Mouse (Mus musculus): ENCODE data around the gene Usp5. TPM values are rescaled to one million over a fixed set of nuclear protein-coding genes. Genes with fewer than 3 reads are reported as not detected.
A peak's percentile ranks its signal among the peaks of the same experiment; 100 is the strongest.

The Usp5 gene
- polyA plus RNA-seq, 1 experiment from 2014 or later = 174 TPM

DNA sequence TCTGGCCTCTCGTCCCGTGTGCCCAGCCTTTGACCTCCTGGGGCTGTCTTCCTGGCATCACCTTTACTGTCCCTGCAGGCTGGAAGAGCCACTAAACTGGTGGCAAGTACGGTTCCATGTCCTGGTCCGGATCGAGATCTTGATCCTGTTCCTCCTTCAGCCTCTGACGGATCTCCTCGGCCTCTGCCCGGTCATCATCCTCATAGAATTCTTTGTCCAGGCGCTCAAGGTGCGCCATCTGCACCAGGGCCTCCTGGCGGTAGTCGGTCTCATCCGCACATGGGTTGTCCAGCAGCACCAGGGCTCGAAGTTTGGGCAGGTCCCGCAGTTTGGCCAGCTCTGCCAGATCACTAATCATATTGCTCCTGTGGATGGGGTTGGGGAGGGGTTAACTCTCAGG lies 58.8 kb downstream of the Usp5 start:
- H3K27ac ChIP-seq (ENCODE audit: low read length) = no peak overlapping the region
- no peak overlapping the region for H3K9ac ChIP-seq (replicated peaks; ENCODE audit: low read length)
- H3K4me2 ChIP-seq (replicated peaks; ENCODE audit: low read depth, low read length) = no peak overlapping the region
- ATAC-seq (ENCODE audit: low FRiP score, low TSS enrichment) = no peak
- peaks cover 33% of the 10 kb centered on the region for H3K4me1 ChIP-seq (ENCODE audit: insufficient read depth, low read length)
- 80% methylated on average over 15 of the region's 15 CpGs for WGBS
- H3K27me3 ChIP-seq (ENCODE audit: insufficient read depth, low read length) = no peaks in the 10 kb centered on the region
- H3K9me3 ChIP-seq (ENCODE audit: low read length) = no peaks in the 10 kb centered on the region
- no peaks in the 10 kb centered on the region for H3K36me3 ChIP-seq (ENCODE audit: insufficient read depth, low read length)
- no peak overlapping the region for H3K4me3 ChIP-seq (ENCODE audit: low read length)

DNA sequence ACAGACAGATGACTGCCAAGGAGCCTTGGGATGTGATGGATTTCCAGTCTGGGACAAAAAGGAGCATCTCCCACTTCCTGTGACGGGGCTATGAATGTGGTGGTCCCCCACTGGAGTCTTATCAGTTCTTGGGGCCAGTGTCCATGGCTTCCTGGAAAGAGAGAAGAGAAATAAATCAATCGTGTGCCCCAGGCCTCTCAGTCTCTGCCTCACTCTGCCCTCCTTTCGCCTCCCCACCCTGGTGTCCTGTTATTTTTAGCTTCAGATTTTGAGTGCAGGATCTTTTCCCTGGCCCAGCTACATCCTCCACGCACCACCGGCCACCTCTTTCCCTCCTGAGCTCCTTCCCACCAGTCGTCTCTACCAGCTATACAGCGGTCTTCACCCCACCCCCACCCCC lies 59.3 kb downstream of the Usp5 start:
- H3K36me3 ChIP-seq (ENCODE audit: insufficient read depth, low read length) = no peaks in the 10 kb centered on the region
- H3K9me3 ChIP-seq (ENCODE audit: low read length) = no peaks in the 10 kb centered on the region
- H3K4me1 ChIP-seq (ENCODE audit: insufficient read depth, low read length) = peaks cover 33% of the 10 kb centered on the region
- no peak for ATAC-seq (ENCODE audit: low FRiP score, low TSS enrichment)
- H3K4me3 ChIP-seq (ENCODE audit: low read length) = peak overlapping the region; percentile 65; the same call in 1 of the 2 replicates
- H3K9ac ChIP-seq (replicated peaks; ENCODE audit: low read length) = peak overlapping the region; percentile 69
- 36% methylated on average over 7 of the region's 7 CpGs for WGBS
- H3K4me2 ChIP-seq (replicated peaks; ENCODE audit: low read depth, low read length) = peak overlapping the region; percentile 94
- no peak overlapping the region for H3K27ac ChIP-seq (ENCODE audit: low read length)
- H3K27me3 ChIP-seq (ENCODE audit: insufficient read depth, low read length) = no peaks in the 10 kb centered on the region

DNA sequence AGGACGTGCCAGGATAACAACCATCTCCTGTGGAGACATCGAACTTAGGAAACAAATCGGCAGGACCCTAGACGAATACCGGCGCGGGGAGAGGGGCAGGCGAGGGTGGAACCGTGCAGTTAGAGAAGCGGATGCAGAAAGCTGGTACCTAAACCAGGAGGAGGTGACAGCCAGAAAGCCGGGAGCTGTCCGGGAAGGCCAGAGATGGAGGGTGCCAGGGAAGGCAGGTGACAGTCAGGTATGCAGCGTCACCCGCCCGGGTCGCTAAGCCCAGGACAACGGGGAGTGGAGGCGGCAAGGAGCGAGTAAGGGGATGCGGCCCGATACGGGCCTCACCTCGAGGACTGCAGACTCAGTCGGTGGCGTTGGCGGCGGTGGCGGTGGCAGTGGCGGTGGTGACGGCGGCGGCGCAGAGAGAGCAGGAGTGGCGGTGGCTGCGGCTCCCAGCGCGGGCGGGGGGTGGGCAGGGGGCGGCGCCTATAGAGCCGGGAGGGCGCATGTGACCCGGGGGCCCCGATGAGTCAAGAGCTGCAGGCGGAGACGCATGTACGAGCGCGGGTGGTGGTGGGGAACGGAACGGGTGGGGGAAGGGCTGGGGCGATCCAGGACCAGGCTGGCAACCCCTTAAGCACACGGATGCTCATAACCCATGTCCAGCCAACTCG lies 60.1 kb downstream of the Usp5 start, which contains the start of gene Eno2:
TSS of gene Eno2 (minus strand) at position 573 of the 665 bp plus-strand sequence.
- 1% methylated on average over 42 of the region's 54 CpGs for WGBS

DNA sequence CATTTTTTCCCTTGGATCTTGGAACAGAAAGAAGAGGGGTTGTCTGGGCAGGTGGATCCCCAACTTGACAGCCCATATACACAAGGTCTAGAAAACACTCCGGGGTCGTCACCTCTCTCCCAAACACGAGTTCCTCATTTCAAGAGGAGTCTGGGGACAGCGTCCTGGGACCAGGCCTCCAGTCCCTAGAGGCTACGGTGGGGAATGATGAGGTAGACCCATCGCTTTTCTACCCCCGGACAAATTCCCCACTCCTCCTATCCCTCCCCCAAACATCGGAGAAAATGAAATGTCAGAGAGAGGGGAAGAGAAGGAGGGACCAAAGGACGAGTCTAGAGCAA lies 60.6 kb downstream of the Usp5 start:
- ATAC-seq (ENCODE audit: low FRiP score, low TSS enrichment) = 0 out of 2 replicates have a peak, but pooled peaks have one; percentile 10

More for the DNA sequence above, 60.1 kb downstream of the Usp5 start, which contains the start of gene Eno2:
- Histone ChIP-seq H3K27ac (ENCODE audit: low read length) (peak within 1 kb of the TSS; percentile 43; the same call in 1 of the 2 replicates), H3K4me3 (ENCODE audit: low read length) (peak within 1 kb of the TSS; percentile 65), H3K4me2 (replicated peaks; ENCODE audit: low read depth, low read length) (peak within 1 kb of the TSS; percentile 94), H3K9ac (replicated peaks; ENCODE audit: low read length) (peak within 1 kb of the TSS; percentile 69), H3K4me1 (ENCODE audit: insufficient read depth, low read length) (peaks cover 33% of the 10 kb centered on the region), H3K27me3 (ENCODE audit: insufficient read depth, low read length) (no peaks in the 10 kb centered on the region), H3K9me3 (ENCODE audit: low read length) (no peaks in the 10 kb centered on the region), H3K36me3 (ENCODE audit: insufficient read depth, low read length) (no peaks in the 10 kb centered on the region)
- ATAC-seq (ENCODE audit: low FRiP score, low TSS enrichment) = peak; percentile 78

DNA sequence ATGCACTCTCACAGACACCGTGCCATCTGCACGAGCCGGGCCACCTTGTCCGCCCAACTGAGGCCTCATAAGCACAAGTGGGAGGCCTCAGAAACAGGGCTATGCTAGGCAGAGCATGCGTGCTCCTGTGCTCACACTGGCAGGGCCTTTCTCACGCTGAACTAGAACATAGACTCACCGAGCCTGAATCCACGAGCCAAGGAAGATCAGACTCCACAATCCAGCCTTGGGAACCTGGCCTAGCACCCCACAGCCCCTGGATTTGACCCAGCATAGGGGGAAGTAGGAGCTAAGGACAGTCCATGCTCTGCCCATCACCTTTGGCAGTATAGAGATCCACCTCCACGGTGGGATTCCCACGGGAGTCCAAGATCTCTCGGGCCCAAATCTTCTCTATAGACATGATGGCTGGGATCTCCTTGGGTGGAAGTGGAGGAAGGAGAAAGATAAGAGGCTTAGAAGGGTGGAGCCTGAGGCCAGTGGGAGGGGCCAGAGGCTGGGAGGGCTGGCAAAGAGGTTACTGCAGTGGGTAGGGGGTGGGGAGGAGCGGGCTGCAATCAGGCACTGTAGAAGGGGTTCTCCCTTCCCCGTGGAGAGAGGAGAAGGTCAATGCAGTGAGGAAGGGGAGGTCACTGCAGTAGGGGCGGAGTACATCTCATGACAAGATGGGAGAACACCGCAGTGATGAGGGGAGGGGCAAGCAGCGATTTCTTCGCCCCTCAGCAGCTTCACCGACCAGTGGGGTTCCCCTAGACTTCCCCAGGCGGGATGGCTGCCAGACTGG lies 61.2 kb downstream of the Usp5 start:
- peaks cover 33% of the 10 kb centered on the region for H3K4me1 ChIP-seq (ENCODE audit: insufficient read depth, low read length)
- H3K9me3 ChIP-seq (ENCODE audit: low read length) = no peaks in the 10 kb centered on the region
- peak; percentile 31; the same call in 1 of the 2 replicates for ATAC-seq (ENCODE audit: low FRiP score, low TSS enrichment)
- peak overlapping the region; percentile 94 for H3K4me2 ChIP-seq (replicated peaks; ENCODE audit: low read depth, low read length)
- peak overlapping the region; percentile 69 for H3K27ac ChIP-seq (ENCODE audit: low read length)
- 25% methylated on average over 19 of the region's 19 CpGs for WGBS
- peak overlapping the region; percentile 69 for H3K9ac ChIP-seq (replicated peaks; ENCODE audit: low read length)
- H3K27me3 ChIP-seq (ENCODE audit: insufficient read depth, low read length) = no peaks in the 10 kb centered on the region
- no peaks in the 10 kb centered on the region for H3K36me3 ChIP-seq (ENCODE audit: insufficient read depth, low read length)
- peak overlapping the region; percentile 65 for H3K4me3 ChIP-seq (ENCODE audit: low read length)

More for the DNA sequence above, 60.6 kb downstream of the Usp5 start:
- peak overlapping the region; percentile 43; the same call in 1 of the 2 replicates for H3K27ac ChIP-seq (ENCODE audit: low read length)
- no peaks in the 10 kb centered on the region for H3K9me3 ChIP-seq (ENCODE audit: low read length)
- H3K36me3 ChIP-seq (ENCODE audit: insufficient read depth, low read length) = no peaks in the 10 kb centered on the region
- no peaks in the 10 kb centered on the region for H3K27me3 ChIP-seq (ENCODE audit: insufficient read depth, low read length)
- H3K4me1 ChIP-seq (ENCODE audit: insufficient read depth, low read length) = peaks cover 33% of the 10 kb centered on the region
- H3K4me2 ChIP-seq (replicated peaks; ENCODE audit: low read depth, low read length) = peak overlapping the region; percentile 94
- 7% methylated on average over 9 of the region's 9 CpGs for WGBS
- peak overlapping the region; percentile 65 for H3K4me3 ChIP-seq (ENCODE audit: low read length)
- peak overlapping the region; percentile 69 for H3K9ac ChIP-seq (replicated peaks; ENCODE audit: low read length)

DNA sequence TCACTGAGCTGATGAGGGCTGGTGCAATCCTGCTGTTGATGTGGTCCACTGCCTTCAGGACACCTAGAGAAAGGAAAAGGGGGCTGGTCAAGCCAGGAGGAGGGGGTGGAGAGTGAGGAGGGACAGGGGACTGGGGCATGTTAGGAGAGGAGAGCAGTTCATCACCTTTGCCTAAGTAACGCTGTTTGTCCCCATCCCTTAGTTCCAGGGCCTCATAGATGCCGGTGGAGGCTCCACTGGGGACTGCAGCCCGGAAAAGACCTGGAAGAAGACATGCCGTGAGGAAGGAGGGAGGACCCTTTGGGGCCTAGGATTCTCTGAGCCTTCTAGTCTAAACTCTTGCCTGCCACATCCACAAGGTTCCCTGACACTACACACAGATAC lies 61.8 kb downstream of the Usp5 start:
- H3K4me2 ChIP-seq (replicated peaks; ENCODE audit: low read depth, low read length) = peak overlapping the region; percentile 94
- 31% methylated on average over 4 of the region's 4 CpGs for WGBS
- H3K4me3 ChIP-seq (ENCODE audit: low read length) = peak overlapping the region; percentile 22
- peak overlapping the region; percentile 69 for H3K27ac ChIP-seq (ENCODE audit: low read length)
- peaks cover 33% of the 10 kb centered on the region for H3K4me1 ChIP-seq (ENCODE audit: insufficient read depth, low read length)
- no peaks in the 10 kb centered on the region for H3K9me3 ChIP-seq (ENCODE audit: low read length)
- no peak for ATAC-seq (ENCODE audit: low FRiP score, low TSS enrichment)
- H3K36me3 ChIP-seq (ENCODE audit: insufficient read depth, low read length) = no peaks in the 10 kb centered on the region
- no peaks in the 10 kb centered on the region for H3K27me3 ChIP-seq (ENCODE audit: insufficient read depth, low read length)
- H3K9ac ChIP-seq (replicated peaks; ENCODE audit: low read length) = peak overlapping the region; percentile 56; the same call in 1 of the 2 replicates

DNA sequence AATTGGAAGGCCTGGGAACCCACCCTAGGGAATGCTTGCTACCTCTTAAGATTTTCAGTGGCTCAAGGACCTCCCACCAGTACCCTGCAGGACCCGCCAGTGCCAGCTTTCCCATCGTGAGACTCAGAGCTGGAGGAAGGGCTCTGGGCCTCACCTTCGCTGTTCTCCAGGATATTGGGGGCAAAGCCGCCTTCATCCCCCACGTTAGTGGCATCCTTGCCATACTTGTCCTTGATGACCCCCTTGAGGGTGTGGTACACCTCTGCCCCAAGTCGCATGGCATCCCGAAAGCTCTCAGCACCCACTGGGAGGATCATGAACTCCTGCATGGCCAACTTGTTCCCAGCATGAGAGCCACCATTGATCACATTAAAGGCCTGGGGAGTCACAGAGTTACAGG lies 63.3 kb downstream of the Usp5 start:
- H3K9ac ChIP-seq (replicated peaks; ENCODE audit: low read length) = no peak overlapping the region
- no peaks in the 10 kb centered on the region for H3K9me3 ChIP-seq (ENCODE audit: low read length)

More for the DNA sequence above, 63.3 kb downstream of the Usp5 start:
- no peak for ATAC-seq (ENCODE audit: low FRiP score, low TSS enrichment)
- Histone ChIP-seq H3K4me1 (ENCODE audit: insufficient read depth, low read length) (peaks cover 33% of the 10 kb centered on the region), H3K4me3 (ENCODE audit: low read length) (no peak overlapping the region), H3K27ac (ENCODE audit: low read length) (no peak overlapping the region), H3K27me3 (ENCODE audit: insufficient read depth, low read length) (no peaks in the 10 kb centered on the region), H3K4me2 (replicated peaks; ENCODE audit: low read depth, low read length) (no peak overlapping the region), H3K36me3 (ENCODE audit: insufficient read depth, low read length) (no peaks in the 10 kb centered on the region)
- 83% methylated on average over 7 of the region's 7 CpGs for WGBS

Other genes with a start within 250 kb of the Usp5 start
- gene C1s2, start 193.4 kb downstream of the Usp5 start, polyA plus RNA-seq (2015; fragmentation: Nextera tagmentation; extraction: Ambion mirVana) = 0.09 and 0.12 TPM in 2 replicates
- gene Lpcat3, start 166.5 kb downstream of the Usp5 start, polyA plus RNA-seq (2015; fragmentation: Nextera tagmentation; extraction: Ambion mirVana) = 88.6 and 97.2 TPM in 2 replicates
- 202 and 219 TPM in 2 replicates for gene Emg1, start 117.3 kb downstream of the Usp5 start, polyA plus RNA-seq (2015; fragmentation: Nextera tagmentation; extraction: Ambion mirVana)
- gene Phb2, start 117.1 kb downstream of the Usp5 start, polyA plus RNA-seq (2015; fragmentation: Nextera tagmentation; extraction: Ambion mirVana) = 403 and 405 TPM in 2 replicates
- 13.8 and 16.4 TPM in 2 replicates for gene Ptpn6, start 90.8 kb downstream of the Usp5 start, polyA plus RNA-seq (2015; fragmentation: Nextera tagmentation; extraction: Ambion mirVana)
- gene Grcc10, start 88.1 kb downstream of the Usp5 start, polyA plus RNA-seq (2015; fragmentation: Nextera tagmentation; extraction: Ambion mirVana) = 527 and 541 TPM in 2 replicates
- 0.14 TPM in 1 of 2 replicates, not detected in the other for gene Gm45234, start 73.5 kb downstream of the Usp5 start, polyA plus RNA-seq (2015; fragmentation: Nextera tagmentation; extraction: Ambion mirVana)
- 16.4 and 20.2 TPM in 2 replicates for gene Atn1, start 73.0 kb downstream of the Usp5 start, polyA plus RNA-seq (2015; fragmentation: Nextera tagmentation; extraction: Ambion mirVana)
- 10.9 and 15.3 TPM in 2 replicates for gene Eno2, start 59.8 kb downstream of the Usp5 start, polyA plus RNA-seq (2015; fragmentation: Nextera tagmentation; extraction: Ambion mirVana)
- 1.0 and 1.2 TPM in 2 replicates for gene Lrrc23, start 49.8 kb downstream of the Usp5 start, polyA plus RNA-seq (2015; fragmentation: Nextera tagmentation; extraction: Ambion mirVana)
- gene Spsb2, start 20.8 kb downstream of the Usp5 start, polyA plus RNA-seq (2015; fragmentation: Nextera tagmentation; extraction: Ambion mirVana) = 20.9 and 21.5 TPM in 2 replicates
- gene Tpi1, start 15.2 kb downstream of the Usp5 start, polyA plus RNA-seq (2015; fragmentation: Nextera tagmentation; extraction: Ambion mirVana) = 851 and 866 TPM in 2 replicates
- gene Cdca3, start 63 bp upstream of the Usp5 start, polyA plus RNA-seq (2015; fragmentation: Nextera tagmentation; extraction: Ambion mirVana) = 187 and 193 TPM in 2 replicates
- gene Gnb3, start 10.8 kb upstream of the Usp5 start, polyA plus RNA-seq (2015; fragmentation: Nextera tagmentation; extraction: Ambion mirVana) = 1.7 and 1.8 TPM in 2 replicates
- gene P3h3, start 28.3 kb upstream of the Usp5 start, polyA plus RNA-seq (2015; fragmentation: Nextera tagmentation; extraction: Ambion mirVana) = 10.4 and 19.3 TPM in 2 replicates
- 1.1 and 1.4 TPM in 2 replicates for gene Gpr162, start 34.5 kb upstream of the Usp5 start, polyA plus RNA-seq (2015; fragmentation: Nextera tagmentation; extraction: Ambion mirVana)
- gene Cd4, start 58.7 kb upstream of the Usp5 start, polyA plus RNA-seq (2015; fragmentation: Nextera tagmentation; extraction: Ambion mirVana) = 0.10 and 0.28 TPM in 2 replicates
- gene Lag3, start 82.2 kb upstream of the Usp5 start, polyA plus RNA-seq (2015; fragmentation: Nextera tagmentation; extraction: Ambion mirVana) = 1.3 and 2.6 TPM in 2 replicates
- 269 and 274 TPM in 2 replicates for gene Ptms, start 90.6 kb upstream of the Usp5 start, polyA plus RNA-seq (2015; fragmentation: Nextera tagmentation; extraction: Ambion mirVana)
- 366 and 380 TPM in 2 replicates for gene Mlf2, start 101.9 kb upstream of the Usp5 start, polyA plus RNA-seq (2015; fragmentation: Nextera tagmentation; extraction: Ambion mirVana)
- 178 and 179 TPM in 2 replicates for gene Cops7a, start 136.1 kb upstream of the Usp5 start, polyA plus RNA-seq (2015; fragmentation: Nextera tagmentation; extraction: Ambion mirVana)
- 2.1 and 2.3 TPM in 2 replicates for gene Pianp, start 167.2 kb upstream of the Usp5 start, polyA plus RNA-seq (2015; fragmentation: Nextera tagmentation; extraction: Ambion mirVana)
- 13.7 and 14.7 TPM in 2 replicates for gene Zfp384, start 179.7 kb upstream of the Usp5 start, polyA plus RNA-seq (2015; fragmentation: Nextera tagmentation; extraction: Ambion mirVana)
- 152 and 158 TPM in 2 replicates for gene Ing4, start 210.3 kb upstream of the Usp5 start, polyA plus RNA-seq (2015; fragmentation: Nextera tagmentation; extraction: Ambion mirVana)
- gene Acrbp, start 220.2 kb upstream of the Usp5 start, polyA plus RNA-seq (2015; fragmentation: Nextera tagmentation; extraction: Ambion mirVana) = 16.3 and 20.4 TPM in 2 replicates
- gene Lpar5, start 238.4 kb upstream of the Usp5 start, polyA plus RNA-seq (2015; fragmentation: Nextera tagmentation; extraction: Ambion mirVana) = 0.30 and 0.60 TPM in 2 replicates